Mouse (Mus musculus) embryonic fibroblast, embryonic 13.5 days (primary cell): ENCODE measurements around the gene Syt6. TPM values are rescaled to one million over a fixed set of nuclear protein-coding genes. Genes with fewer than 3 reads are reported as not detected.
A peak's percentile ranks its signal among the peaks of the same experiment; 100 is the strongest.

Source experiments
- H3K27ac ChIP-seq: 2 replicates; pipeline ENCODE4 v1.5.1; 2012; ENCODE audit warnings: low read length, control low read depth, inconsistent platforms; ENCODE audit not compliant: insufficient read depth
- H3K4me1 ChIP-seq: 2 replicates; pipeline ENCODE4 v1.6.1; 2011; ENCODE audit warnings: low read length; ENCODE audit not compliant: control insufficient read depth, insufficient read depth
- H3K4me3 ChIP-seq: 2 replicates; pipeline ENCODE4 v1.5.1; 2011; ENCODE audit warnings: mild to moderate bottlenecking, control low read depth, low read length; ENCODE audit not compliant: insufficient read depth
- CTCF ChIP-seq: IDR thresholded peaks from 2 replicates; pipeline ENCODE4 v1.5.1; 2011; ENCODE audit warnings: mild to moderate bottlenecking, control low read depth, low read length, moderate library complexity, borderline replicate concordance; ENCODE audit not compliant: insufficient read depth
- POLR2A ChIP-seq: IDR thresholded peaks from 2 replicates; pipeline ENCODE4 v1.6.1; 2011; ENCODE audit warnings: low read depth, mild to moderate bottlenecking, control low read depth, low read length, moderate library complexity
- polyA plus RNA-seq: library from polyadenylated mRNA; stranded (reverse); fragments of >200 nt; gene quantifications from 2 replicates; pipeline ENCODE4 v1.2.4, GENCODE M21; 2011; ENCODE audit warnings: low read depth; ENCODE audit not compliant: missing spikeins, insufficient read length

Syt6 gene
- polyA plus RNA-seq, 1 experiment, result 0.32 TPM

GRCm38 (mm10) chr3:103572526-103572925, 2.5 kb upstream of the Syt6 start:
- Histone ChIP-seq H3K4me1 (no peaks in the 10 kb centered on the region), H3K27ac (no peak overlapping the region), H3K4me3 (no peak overlapping the region)
- TF ChIP-seq CTCF, result no peak
- TF ChIP-seq POLR2A, result no peak

GRCm38 (mm10) chr3:103573106-103573790, 1.8 kb upstream of the Syt6 start:
- no peak for TF ChIP-seq CTCF
- no peak for TF ChIP-seq POLR2A
- Histone ChIP-seq H3K4me1 (no peaks in the 10 kb centered on the region), H3K27ac (no peak overlapping the region), H3K4me3 (no peak overlapping the region)

GRCm38 (mm10) chr3:103573791-103574166, 1.3 kb upstream of the Syt6 start:
- no peaks in the 10 kb centered on the region for H3K4me1 ChIP-seq
- no peak for TF ChIP-seq POLR2A
- no peak for TF ChIP-seq CTCF
- no peak overlapping the region for H3K27ac ChIP-seq
- H3K4me3 ChIP-seq, result no peak overlapping the region

GRCm38 (mm10) chr3:103574566-103575155, 370 bp upstream of the Syt6 start:
- Histone ChIP-seq H3K4me3 (no peak overlapping the region), H3K4me1 (no peaks in the 10 kb centered on the region), H3K27ac (no peak overlapping the region)
- TF ChIP-seq CTCF, result no peak
- TF ChIP-seq POLR2A, result no peak

- Histone ChIP-seq H3K4me3 (peak overlapping the region; percentile 20; the same call in 1 of the 2 replicates), H3K27ac (no peak overlapping the region), H3K4me1 (no peaks in the 10 kb centered on the region)
- TF ChIP-seq CTCF, result no peak
- TF ChIP-seq POLR2A, result no peak
These were observed 1.0 kb downstream of the Syt6 start for GRCm38 (mm10) chr3:103575893-103576641.

GRCm38 (mm10) chr3:103587136-103587535, 12.1 kb downstream of the Syt6 start:
- TF ChIP-seq CTCF, result no peak
- TF ChIP-seq POLR2A, result no peak
- Histone ChIP-seq H3K4me1 (no peaks in the 10 kb centered on the region), H3K4me3 (no peak overlapping the region), H3K27ac (no peak overlapping the region)

GRCm38 (mm10) chr3:103587672-103588071, 12.6 kb downstream of the Syt6 start:
- Histone ChIP-seq H3K27ac (no peak overlapping the region), H3K4me3 (no peak overlapping the region), H3K4me1 (no peaks in the 10 kb centered on the region)
- no peak for TF ChIP-seq CTCF
- TF ChIP-seq POLR2A, result no peak

- Histone ChIP-seq H3K4me1 (peaks cover 8% of the 10 kb centered on the region), H3K27ac (no peak overlapping the region), H3K4me3 (no peak overlapping the region)
- TF ChIP-seq POLR2A (no peak), CTCF (no peak)
These were observed 14.6 kb downstream of the Syt6 start for GRCm38 (mm10) chr3:103589636-103590035.

GRCm38 (mm10) chr3:103592636-103593035, 17.6 kb downstream of the Syt6 start:
- TF ChIP-seq CTCF (no peak), POLR2A (no peak)
- no peak overlapping the region for H3K27ac ChIP-seq
- H3K4me1 ChIP-seq, result peaks cover 8% of the 10 kb centered on the region
- no peak overlapping the region for H3K4me3 ChIP-seq

- H3K27ac ChIP-seq, result peak overlapping the region; percentile 35; the same call in 1 of the 2 replicates
- peaks cover 8% of the 10 kb centered on the region for H3K4me1 ChIP-seq
- H3K4me3 ChIP-seq, result no peak overlapping the region
- TF ChIP-seq CTCF (no peak), POLR2A (no peak)
These were observed 18.6 kb downstream of the Syt6 start for GRCm38 (mm10) chr3:103593631-103594030.
